Mouse (Mus musculus) layer of hippocampus, postnatal 10 days (tissue): Measurements from ENCODE around the gene Slc9a3r1. TPM values are rescaled to one million over a fixed set of nuclear protein-coding genes. Genes with fewer than 3 reads are reported as not detected.

Experiments
- DNase-seq, 2 experiments: peaks; one replicate each; pipeline ENCODE4 v3.0.0; 2021; ENCODE audit warnings: low spot score in 2 of 2
- long read RNA-seq: library from polyadenylated mRNA; stranded (forward); transcript quantifications from one replicate; pipeline ENCODE4 v2.0.0, GENCODE M21; 2023
- total RNA-seq, 2 experiments: library from RNA; stranded (reverse); gene quantifications; 2 replicates each; pipeline ENCODE4 v1.2.3; 2021

The Slc9a3r1 gene
- 10 to 100 TPM; 70.4 to 78.0 TPM for total RNA-seq
- long read RNA-seq, transcript Slc9a3r1-201 (6 exons, 1,925 nt), result major isoform, 31 of 37 reads
- long read RNA-seq, partial matches to known transcripts, result 5 of 37 reads
- long read RNA-seq, other reads (novel, unspliced or antisense), result 1 of 37 reads

GRCm38 (mm10) chr11:115162832-115163480 lies at the start of gene Slc9a3r1:
TSS of gene Slc9a3r1 (plus strand) at chr11:115163341.
- DNase-seq, result peak; percentile 93 to 96

- DNase-seq, result no peak
Observed at GRCm38 (mm10) chr11:115119409-115119808, 43.7 kb upstream of the Slc9a3r1 start.

GRCm38 (mm10) chr11:115128483-115128882 lies 34.7 kb upstream of the Slc9a3r1 start:
- DNase-seq, result no peak

GRCm38 (mm10) chr11:115129508-115130126 lies 33.5 kb upstream of the Slc9a3r1 start:
- DNase-seq, result no peak

- DNase-seq, result no peak
Observed at GRCm38 (mm10) chr11:115131768-115132381, 31.3 kb upstream of the Slc9a3r1 start.

- DNase-seq, result no peak
Observed at GRCm38 (mm10) chr11:115133800-115134199, 29.3 kb upstream of the Slc9a3r1 start, which contains the start of gene Cd300lf. TSS of gene Cd300lf (minus strand) at chr11:115133992.

DNA sequence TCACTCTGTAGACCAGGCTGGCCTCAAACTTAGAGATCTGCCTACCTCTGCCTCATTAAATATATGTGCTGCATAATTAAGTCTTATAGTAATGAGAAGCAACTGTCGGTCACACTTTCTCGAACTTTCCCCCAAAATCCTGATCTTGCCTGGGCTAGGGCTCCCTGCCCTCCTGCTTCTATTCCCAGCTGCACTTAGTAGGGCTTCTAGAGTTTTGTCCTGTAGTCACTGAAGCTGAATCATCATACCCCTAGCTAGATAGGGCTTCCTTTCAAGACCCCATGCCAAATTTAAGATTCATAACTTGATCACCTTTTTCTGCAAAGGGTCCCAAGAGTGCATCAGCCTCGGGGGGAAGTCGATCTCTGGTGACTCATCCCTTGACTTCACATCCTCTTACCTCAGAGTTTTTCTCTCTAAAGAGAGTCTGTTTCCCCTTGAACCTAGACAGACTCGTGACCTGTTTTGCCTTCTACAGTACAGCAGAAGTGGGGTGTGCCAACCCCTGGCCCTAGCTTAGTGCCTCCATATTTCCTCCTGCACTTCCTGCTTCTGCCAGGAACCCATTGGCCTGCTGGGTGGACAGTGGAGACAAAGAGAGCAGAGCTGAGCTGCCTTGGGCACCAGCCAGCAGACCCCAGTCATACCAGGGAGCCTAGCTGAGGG lies 24.4 kb upstream of the Slc9a3r1 start:
- no peak for DNase-seq

DNA sequence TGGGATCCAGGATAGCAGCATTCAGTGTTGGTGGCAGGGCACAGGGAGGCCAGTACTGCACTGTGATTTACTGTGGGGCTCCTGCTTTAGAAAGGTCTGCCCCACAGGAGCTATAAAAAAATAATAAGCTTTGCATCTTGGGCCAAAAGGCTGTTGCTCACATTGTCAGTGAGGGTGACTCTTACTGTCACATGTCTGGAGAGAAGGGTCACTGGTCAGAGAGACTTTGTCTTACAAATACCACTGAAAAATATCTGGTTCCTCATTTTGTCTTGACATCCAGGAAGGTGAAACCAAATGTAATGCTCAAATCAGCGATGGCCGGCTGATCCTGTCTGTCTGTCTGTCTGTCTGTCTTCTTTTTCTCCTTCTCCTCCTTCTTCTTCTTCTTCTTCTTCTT lies 21.2 kb upstream of the Slc9a3r1 start:
- no peak for DNase-seq

GRCm38 (mm10) chr11:115147813-115148212 lies 15.3 kb upstream of the Slc9a3r1 start:
- no peak for DNase-seq

DNA sequence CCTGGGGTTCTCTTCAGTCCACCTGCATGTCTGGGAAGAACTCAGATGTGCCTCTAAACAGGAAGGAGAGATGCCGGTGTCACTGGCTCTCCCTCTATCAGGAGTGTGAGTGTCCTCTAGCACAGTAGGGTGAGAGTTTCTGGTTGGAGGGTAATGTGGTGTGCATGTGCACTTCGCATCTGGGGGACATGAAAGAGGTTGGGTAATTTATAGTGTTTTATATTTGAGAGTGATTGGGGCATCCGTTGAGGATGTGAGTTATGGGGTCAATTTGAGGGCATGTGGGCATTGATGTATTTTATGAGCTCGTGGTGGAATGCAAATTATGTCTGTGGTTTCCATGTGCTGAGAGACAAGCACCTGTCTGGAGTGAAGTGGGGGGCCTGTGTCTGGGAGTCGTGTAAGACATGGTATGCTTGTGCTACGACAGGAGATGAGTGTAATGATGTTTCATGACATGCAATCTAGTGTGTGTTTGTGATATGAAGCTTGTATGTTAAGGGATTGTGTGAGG lies 12.3 kb upstream of the Slc9a3r1 start:
- no peak for DNase-seq

GRCm38 (mm10) chr11:115151755-115152429 lies 11.2 kb upstream of the Slc9a3r1 start:
- peak; percentile 60 to 67 for DNase-seq

- DNase-seq, result no peak
Observed at GRCm38 (mm10) chr11:115153088-115153487, 10.1 kb upstream of the Slc9a3r1 start.

GRCm38 (mm10) chr11:115153699-115154292 lies 9.3 kb upstream of the Slc9a3r1 start:
- peak; percentile 62 to 75 for DNase-seq

DNA sequence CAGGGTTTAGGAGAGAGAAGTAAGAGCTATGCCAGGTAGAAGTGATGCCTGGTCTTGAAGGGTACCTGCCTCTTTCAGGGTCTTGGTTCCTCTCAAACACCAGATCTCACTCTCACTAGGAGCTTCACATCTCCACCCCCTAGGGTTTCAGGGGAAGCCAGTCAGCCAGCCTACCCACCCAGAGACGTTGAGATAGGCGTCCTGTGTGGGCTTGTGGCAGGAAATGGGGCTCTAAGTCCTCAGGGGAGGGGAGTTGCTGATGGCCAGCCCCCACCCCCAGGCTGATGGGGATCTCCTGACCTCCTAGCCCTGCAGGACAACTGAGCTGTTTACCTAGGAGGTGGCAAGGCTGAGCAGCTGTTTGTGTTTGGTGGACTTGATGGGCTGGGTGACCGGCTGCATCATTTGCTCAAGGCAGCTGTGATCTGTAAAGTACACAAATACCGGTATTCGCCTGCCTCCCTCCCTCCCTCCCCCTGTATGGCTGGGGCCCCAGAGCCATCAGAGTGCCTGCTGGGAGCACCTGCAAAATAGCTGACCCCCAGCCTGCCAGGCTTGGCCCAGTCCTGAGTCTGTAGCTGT lies 8.0 kb upstream of the Slc9a3r1 start:
- no peak for DNase-seq

DNA sequence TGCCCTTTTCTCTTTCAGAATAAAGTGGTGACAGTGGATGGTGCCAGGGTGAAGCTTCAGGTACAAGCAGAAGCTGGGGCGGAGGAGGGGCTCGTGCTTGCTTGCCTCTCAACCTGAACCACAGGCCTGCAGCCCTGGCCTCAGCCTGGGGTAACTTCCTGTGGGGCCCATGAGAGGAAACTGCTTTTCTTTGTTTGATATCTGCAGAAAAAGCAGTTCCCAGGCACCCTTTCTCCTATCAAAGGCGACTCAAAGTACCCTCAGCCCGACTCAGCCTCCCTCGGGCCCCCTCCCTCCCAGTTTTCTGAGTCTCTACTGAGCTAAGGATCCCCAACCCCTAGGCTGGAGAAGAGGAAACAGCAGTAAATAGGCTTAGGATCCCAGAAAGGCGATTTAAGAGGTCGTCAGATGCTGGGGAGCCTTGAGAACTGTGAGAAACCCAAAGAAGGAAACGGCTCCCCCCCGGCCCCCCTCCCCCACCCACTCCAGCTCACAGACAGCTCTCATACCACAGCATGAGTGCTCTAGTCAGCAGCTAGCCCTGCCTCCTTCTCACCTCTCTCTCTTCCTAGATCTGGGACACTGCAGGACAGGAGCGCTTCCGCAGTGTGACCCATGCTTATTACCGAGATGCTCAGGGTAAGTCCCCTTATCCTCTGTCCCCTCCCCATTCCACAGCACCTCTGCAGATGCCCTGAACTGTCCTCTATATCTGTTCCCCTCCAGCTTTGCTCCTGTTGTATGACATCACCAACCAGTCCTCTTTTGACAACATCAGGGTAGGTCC lies 5.0 kb upstream of the Slc9a3r1 start:
- no peak for DNase-seq

DNA sequence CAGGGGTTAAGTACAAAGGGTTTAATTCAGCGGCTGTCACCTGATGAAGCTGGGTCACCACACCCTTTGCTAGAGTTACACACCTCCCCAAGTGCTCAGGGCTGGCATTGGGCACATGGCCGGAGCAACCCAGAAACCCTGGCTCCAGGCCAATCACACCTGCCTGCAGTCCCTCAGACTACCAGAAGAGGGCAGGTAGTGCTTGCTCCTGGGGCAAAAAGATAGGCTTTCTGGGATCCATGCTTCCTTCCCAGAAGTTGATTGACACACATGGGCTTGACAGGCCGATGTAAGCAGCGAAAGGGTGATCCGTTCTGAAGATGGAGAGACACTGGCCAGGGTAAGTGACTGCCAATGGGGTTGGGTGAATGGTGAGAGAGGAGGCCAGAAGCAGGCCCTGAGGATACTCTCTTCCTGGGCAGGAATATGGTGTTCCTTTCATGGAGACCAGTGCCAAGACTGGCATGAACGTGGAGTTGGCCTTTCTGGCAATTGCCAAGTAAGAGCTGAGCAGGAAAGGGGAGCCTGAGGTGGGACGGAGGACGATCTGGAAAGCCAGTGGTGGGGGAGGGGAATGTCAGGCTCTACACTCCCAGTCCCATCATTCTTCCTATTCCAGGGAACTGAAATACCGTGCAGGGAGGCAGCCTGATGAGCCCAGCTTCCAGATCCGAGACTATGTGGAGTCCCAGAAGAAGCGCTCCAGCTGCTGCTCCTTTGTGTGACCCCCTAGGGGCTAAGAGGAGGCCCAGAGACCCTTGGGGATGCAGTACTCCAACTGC lies 2.9 kb upstream of the Slc9a3r1 start:
- DNase-seq, result peak; percentile 79 to 81

- peak; percentile 86 to 89 for DNase-seq
Observed at GRCm38 (mm10) chr11:115160883-115161577, 2.1 kb upstream of the Slc9a3r1 start.
